Mouse (Mus musculus) embryo, embryonic 11.5 days (tissue): ENCODE data around the gene Phf21a.

Experiments used
- DNase-seq: peaks from one replicate; pipeline ENCODE4 v3.0.0-alpha.2; 2012; ENCODE audit warnings: low read depth, low spot score

Phf21a gene

GRCm38 (mm10) chr2:92360893-92361292 is 268.0 kb downstream of the Phf21a start:
- DNase-seq = no peak

DNA sequence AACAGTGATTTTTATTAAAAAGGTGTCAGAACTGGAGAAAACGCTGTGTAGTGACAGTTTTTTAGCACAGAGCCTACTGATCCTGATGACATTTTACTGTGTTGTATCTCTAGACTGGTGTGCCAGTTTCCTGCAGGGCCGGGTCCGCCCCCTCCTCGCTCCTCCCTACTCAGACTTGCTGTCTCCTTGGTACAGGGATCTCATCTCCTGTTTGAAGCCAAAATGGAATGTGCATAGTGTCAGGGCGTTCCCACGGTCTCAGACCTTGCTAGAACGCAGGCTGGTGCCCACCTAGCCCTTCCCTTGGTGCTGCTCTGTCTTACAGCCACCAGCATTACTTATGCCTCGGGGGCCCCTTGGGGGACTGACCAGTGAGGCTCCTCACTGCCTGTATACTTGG is 268.9 kb downstream of the Phf21a start:
- DNase-seq = no peak

DNA sequence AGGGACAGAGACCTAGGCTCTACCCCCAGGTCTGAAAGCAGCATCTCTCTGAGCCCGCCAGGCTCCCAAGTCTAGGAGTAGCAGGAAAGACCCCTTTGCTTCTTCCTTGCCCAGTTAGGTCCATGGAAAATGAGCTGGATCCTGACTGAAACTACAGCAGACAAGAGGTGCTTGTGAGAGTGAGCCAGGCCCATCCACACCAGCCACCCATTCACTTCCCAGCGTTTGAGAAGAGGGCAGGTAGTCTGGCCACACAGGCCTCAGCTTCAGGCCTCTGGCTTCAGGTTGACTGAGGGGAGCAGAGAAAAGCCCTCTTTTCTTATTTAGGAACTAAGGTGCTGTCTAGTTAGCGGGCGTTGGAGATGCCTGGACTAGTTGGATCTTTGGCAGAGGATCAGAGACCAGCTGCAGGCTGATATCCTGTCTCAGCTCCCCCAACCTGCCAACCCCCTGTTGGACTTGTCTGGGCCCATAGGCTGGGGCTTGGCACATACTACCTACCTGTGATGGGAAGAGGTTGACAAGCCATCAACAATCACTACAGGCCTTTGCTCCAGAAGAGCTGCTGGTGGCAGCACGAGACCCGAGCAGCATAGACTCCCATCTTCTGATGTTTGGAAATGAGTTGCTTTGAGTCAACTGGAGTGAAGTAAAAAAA is 269.8 kb downstream of the Phf21a start:
- no peak for DNase-seq

GRCm38 (mm10) chr2:92364086-92364485 is 271.2 kb downstream of the Phf21a start:
- no peak for DNase-seq

DNA sequence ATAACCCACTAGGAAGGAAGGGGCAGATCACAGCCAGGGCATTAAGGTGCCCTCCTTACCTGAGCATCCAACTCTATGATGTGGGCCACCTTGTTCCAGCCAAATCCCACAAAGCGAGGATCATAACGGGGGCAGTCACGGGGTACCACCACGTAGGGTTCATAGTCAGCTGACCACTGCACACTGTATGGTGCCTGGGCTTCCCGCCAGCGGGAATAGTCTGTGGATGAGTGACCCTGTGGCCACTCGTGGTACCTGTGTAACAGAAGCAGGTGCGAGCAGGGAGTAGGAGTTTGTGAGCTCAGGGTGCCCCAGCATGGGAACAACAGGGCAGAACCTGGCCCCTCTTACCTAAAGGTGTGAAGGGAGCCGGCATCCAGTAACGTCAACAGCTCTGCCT is 272.7 kb downstream of the Phf21a start:
- DNase-seq = no peak

- no peak for DNase-seq
Observed at GRCm38 (mm10) chr2:92367383-92368029, 274.6 kb downstream of the Phf21a start.

DNA sequence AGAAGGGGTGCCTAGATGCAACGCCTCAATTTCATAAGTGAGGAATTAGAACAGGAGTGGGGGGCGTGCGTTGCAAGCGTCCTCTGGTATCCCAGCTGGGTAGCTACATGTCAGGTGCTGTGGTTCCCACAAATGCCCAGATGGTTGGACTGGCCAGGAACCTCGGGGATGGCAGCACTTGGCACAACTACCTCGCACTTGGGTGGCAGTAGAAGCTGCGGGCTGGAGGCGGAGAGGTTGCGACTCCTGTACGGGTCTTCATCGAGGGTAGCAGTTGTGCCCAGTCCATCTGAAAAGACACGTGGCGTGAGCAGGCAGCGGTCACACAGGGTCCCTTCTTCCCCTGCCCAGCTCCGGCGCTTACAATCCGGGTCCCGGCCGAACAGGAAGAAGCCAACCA is 277.5 kb downstream of the Phf21a start:
- no peak for DNase-seq

DNA sequence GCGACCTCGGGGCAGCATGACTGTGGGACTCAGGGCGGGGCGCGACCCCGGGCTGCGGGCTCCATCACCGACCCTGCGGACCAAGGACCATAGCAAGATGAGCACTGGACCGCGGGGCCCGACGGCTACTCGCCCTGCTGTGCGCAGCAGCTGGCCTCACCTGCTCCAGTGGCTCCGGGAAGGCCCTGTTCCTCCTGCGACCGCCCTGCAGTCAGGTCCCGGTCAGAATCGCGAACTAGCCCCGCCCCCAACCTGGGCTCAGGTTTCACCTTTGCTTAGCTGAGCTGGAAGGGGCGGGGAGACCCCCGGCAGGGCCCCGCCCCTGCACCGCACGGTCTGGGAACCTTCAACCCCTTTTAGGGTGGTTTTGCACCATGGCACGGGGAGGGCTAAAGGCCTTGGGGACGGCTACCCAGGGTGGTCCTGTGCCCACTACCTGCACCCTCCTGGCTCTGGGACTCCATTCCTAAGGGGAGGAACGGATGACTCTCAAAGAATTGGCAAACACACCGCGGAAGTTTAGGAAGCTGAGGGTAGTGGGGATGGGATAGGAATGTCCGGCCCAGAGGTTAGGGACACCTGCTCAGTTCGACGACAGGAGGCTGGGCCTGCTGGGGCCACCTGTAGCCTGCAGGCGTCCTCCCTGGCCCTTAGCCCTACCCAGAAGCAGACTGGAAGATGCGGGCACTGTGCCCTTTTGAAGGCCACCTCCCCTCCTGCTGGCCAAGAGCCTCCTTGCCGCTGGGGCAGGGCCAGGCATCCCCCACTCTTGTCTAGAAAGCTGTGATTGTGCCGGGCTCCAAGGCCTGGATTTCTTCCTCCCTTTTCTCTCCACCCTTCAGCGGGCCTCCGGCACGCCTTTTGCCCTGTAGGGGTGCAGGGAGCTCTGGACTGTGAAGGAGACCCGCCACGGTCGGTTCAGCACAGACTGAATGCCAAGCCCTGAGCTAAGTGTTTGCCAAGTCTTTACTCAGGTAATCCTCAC is 278.2 kb downstream of the Phf21a start:
- peak; percentile 67 for DNase-seq

DNA sequence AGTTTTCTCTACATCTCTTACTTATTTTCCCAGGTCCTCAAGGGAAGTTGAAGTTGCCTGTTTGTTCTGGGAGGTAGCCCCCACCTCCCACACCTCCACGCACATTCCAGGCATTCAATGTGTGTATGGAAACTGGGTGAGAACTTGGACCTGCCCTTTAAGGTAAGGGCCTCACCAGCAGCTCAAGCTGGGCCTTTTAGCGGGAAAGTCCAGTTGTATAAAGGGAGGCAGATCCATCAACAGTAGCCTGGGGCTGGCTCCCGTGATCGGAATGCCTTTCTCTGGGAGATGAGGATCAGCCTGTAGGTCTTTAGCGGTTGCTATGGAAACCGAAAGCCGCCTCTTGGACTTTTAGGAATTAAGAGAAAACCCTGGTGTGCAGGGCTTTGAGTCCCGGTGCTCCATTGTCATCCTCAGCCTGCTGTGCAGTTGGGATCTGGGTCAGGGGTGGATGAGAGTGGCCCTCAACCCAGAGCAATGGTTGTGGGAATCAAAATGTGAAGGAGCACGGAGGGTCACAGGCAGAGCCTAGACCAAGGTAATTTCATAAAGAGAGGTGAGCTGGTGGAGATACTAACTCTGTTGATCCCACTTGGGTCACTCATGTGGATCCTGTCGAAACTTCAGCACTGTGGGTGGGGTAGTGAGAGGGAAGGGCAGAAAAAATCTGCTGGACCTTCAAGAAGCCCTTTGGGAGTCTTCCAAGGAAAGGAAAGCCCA is 279.2 kb downstream of the Phf21a start:
- DNase-seq = no peak

DNA sequence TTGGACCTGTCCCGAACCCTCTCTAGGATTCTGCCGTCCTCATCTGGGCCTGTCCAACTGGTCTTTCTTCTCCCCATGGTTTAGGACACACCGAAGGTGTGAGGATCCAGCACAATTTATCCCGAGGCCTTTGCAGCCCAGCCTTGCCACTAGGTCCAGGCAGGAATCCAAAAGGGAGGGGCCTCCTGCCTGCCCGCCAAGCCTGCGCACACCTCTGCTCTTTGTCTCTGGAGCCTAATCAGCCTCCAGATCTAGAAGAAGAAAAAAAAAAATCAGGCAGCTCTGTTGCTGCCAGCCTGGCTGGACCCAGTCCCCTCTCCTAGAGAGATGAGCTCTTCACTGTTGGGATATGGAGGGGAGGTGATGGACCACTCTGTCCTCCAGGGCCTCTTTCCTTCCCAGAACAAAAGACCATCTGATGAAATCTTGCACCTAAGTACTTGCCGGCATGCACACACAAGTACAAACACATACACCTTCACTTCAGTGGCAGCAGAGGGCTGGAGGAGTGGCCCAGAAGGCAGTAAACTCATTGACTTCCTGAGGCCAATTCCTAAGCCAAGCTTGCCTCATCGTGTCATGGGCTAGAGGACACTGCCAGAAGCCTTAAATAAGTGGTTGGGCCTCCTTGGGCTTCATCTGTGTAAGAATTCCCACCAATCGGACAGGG is 280.0 kb downstream of the Phf21a start:
- no peak for DNase-seq

DNA sequence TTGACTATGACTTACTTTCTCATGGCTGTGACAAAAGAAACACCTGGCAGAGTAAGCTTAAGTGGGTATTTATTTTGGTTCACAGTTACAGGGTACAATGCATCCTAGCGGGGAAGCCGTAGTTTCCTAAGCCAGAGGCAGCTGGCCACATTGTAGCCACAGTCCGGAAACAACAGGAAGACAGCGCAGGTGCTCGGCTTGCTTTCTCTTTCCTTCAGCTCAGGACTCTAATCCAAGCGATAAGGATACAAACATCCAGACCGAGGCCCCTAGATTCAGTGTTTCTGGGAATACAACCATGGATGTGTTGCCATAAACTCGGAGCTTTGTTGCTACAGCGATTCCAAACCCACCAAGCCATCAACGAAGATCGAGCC is 280.5 kb downstream of the Phf21a start:
- DNase-seq = no peak

GRCm38 (mm10) chr2:92374514-92374913 is 281.6 kb downstream of the Phf21a start, which contains the start of the genes Pex16 and Large2:
Pex16 (plus strand) TSS chr2:92374676.
Large2 (minus strand) TSS chr2:92374869.
- no peak for DNase-seq

- DNase-seq = peak; percentile 90
Observed at GRCm38 (mm10) chr2:92375099-92375623, 282.2 kb downstream of the Phf21a start.

GRCm38 (mm10) chr2:92375788-92376187 is 282.9 kb downstream of the Phf21a start:
- no peak for DNase-seq

DNA sequence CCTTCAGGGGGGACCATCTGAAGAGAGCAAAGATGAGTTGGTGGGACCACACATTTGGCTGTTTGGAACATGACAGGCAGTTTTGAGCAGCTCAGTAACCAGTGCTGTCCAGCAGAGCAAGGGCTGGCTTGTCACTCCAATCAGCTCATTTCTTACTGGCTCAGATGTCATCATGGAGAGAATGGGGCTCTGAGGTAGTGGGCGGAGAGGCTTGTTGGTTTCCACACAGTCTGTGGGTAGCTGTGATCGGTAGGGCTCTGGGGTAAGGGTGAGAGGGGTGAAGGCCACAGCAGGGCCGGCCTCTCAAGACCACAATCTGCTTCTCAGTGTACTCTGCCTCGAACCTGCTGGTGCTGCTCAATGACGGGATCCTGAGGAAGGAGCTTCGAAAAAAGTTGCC is 283.4 kb downstream of the Phf21a start:
- DNase-seq = no peak

DNA sequence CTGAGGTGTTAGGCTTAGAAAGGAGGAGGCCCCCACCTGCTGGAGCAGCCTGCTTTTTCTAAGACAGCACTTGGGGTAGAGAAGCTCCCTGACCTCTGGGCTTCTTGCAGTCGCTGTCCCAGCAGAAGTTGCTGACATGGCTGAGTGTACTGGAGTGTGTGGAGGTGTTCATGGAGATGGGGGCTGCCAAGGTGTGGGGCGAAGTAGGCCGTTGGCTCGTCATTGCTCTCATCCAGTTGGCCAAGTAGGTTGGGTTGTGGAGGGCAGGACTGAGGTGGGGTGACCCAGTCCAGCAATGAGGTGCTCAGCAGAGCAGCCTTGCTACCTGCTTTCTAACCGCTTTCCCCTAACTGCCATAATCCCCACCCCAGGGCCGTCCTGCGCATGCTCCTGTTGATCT is 284.4 kb downstream of the Phf21a start:
- no peak for DNase-seq

DNA sequence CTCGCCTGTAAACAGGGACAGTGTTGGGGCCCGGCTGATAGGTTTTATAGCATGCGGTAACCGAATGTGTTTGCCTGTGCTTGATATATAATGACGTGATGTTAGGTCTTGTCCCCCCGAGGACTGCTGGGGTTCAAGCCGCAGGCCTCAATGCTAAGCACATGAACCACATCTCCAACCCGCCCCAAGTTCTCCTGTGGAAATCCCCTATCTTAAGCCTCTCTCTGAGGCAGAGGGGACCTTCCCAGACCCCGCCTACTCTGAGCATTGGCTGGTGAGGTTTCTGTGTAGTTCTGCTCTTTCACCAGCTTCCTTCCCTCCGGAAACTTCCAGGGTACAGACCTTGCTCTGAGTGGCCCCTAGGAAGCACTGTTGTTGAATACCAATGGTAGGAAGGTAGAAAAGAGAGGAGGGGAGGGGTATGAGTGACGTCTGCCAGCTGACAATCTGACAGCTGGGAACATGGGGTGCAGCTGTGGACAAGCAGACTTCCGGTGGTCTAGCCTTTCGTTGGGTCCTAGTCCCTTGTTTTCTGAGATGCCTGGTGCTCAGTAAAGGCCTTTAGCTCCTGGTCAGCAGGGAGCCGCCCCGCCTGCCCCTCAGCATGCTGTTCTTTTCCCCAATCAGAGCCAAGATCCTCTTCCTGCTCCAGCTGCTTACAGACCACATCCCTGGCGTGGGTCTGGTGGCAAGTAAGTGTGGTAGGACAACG is 287.0 kb downstream of the Phf21a start:
- no peak for DNase-seq

DNA sequence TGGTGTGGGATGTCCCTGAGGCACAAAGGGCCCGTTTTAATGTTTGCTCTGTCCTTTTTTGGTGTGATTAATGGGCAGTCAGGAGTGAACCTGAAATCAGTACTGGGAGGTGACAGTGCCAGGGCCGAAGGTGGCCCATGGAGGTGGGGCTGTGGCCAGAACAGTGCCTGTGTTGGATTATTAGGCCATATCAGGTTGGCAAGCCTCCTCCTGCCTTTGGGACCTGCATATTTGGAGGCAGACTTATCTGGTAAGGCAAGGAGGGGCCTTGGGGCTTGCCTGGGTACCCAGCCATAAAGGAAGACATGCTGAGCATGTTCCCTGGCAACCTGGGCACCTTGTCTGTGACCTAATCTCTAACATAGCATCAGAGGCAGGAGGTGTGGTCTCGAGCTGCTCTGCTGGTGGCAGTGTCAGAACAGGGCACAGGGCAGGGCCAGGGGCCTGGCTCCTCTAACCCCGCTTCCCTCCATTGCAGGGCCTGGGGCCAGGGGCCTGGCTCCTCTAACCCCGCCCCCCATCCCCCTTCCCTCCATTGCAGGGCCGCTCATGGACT is 287.7 kb downstream of the Phf21a start:
- no peak for DNase-seq

DNA sequence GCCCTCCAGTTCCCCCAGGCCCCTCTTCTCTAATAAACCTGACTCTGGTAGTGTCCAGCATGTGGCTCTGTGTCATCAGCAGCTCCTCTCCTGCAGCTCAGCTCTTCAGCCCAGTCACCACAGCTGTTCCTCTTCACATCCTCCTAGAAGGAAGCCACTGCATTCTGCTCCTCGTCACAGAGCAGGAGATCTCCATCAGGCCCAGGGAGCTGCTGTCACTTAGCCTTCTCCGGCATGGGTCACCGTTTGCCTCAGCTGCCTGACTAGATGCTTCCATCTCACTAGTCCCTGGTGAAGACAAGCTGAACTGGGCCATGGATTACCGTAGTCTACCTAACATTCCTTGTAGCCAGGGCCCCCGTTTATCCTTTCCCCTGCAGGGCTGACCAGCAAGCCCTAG is 288.2 kb downstream of the Phf21a start:
- no peak for DNase-seq
